Mouse (Mus musculus): ENCODE data around the gene Ddx24. TPM values are rescaled to one million over a fixed set of nuclear protein-coding genes. Genes with fewer than 3 reads are reported as not detected.
"Not testable (repeated sequence)": the region's sequence is repeated elsewhere in the genome, so short reads cannot be mapped to it uniquely, and the experiment has no call there.

Gene Ddx24
- 129 and 149 TPM in 2 replicates for total RNA-seq (2017)

DNA sequence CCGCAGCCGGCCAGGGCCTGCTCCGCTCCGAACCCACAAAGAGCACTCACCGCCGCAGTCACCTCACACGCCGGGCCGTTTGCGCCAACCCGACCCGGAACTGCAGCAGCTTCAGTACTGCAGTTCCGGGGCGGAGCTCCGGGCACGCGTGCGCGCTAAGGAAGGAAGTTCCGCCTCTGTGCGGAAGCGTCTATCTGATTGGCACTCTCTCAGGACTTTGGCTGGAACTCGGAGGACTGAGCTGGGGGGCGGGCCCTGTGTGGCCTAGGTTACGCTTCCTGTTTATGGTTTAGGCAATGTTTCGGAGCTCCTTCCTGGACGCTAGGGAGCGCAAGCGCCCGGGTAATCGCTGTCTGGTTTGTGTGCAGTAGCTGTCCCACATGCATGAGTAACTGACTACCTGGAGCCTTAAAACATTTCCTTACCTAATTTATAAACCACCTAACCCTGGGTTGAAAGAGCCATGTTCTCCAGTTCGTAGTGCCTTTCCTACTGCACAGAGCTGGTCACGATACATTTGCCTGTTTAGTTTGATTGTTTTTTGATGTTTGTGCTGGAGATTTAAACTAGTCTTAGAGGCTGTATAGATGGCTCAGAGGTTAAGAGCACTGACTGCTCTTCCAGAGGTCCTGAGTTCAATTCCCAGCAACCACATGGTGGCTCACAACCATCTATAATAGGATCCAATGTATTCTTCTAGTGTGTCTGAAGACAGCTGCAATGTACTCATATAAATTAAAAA, at the start of gene Ddx24:
TSS of gene Ddx24 (minus strand) at position 102 of the 742 bp plus-strand sequence.
- peak; percentile 100 for ATAC-seq (replicated peaks in 1 of 2; ENCODE audit: insufficient read depth in 1 of 2, low FRiP score in 2 of 2, low TSS enrichment in 1 of 2, low read depth in 1 of 2, poor library complexity in 2 of 2, severe bottlenecking in 2 of 2)

DNA sequence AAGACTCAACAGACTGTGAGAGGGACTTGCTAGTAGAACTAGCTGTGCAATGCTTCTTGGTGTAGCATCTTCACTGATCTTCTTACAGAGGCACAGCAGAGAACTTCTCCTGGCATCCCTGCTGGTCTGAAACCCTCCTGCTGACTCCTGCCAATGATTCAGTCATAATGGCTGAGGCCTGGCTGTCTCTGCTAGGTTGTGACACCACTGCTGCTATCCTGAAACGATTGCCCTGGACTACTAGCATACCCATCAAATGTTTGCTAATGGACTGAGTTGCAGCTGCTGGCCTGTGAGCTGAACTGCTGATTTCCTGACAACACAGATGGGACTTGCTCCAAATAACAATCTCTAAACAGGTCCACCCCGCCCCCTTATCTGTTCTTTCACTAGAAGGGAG, 48.9 kb upstream of the Ddx24 start:
- ATAC-seq (replicated peaks in 1 of 2; ENCODE audit: insufficient read depth in 1 of 2, low FRiP score in 2 of 2, low TSS enrichment in 1 of 2, low read depth in 1 of 2, poor library complexity in 2 of 2, severe bottlenecking in 2 of 2) = no peak

DNA sequence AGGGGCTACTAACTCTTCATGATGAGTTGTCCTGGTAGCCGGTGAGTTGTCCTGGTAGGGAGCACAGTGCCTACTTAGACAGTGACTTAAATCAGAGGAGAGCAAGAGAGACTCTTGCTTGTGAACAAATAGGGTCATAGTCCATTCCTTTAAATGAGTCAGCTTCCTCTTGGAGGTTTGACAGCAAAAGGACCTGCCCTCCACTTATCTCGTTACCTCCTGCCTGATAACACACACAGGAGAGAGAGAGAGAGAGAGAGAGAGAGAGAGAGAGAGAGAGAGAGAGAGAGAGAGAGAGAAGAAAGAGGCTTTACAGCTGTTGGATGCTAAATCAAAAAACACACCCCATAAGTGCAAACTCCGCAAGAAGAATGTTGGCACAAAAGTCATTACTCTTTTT, 31.5 kb upstream of the Ddx24 start, which contains the start of gene Ifi27l2b:
TSS of gene Ifi27l2b (minus strand) at position 84 of the 400 bp plus-strand sequence.
- ATAC-seq (replicated peaks in 1 of 2; ENCODE audit: insufficient read depth in 1 of 2, low FRiP score in 2 of 2, low TSS enrichment in 1 of 2, low read depth in 1 of 2, poor library complexity in 2 of 2, severe bottlenecking in 2 of 2) = no peak

DNA sequence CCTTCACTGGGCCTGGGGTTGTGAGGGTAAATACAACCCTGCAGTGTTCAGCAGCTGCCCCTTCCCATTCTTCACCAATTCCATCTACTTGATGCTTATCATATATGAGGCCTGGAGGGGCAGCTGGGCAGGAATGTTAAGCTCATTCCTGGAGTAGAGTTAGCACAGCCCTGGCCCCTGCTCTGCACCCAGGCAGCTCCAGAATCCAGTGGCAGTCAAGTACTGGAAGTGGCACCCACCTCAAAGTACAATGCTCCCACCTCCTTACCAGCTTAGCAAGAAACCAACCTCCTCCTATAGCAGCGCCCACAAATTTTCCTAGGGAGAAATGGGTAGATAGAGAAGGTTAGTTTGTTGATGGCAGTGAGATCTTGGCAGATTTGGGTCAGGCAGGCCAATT, 31.1 kb upstream of the Ddx24 start:
- not testable (repeated sequence) for ATAC-seq (replicated peaks in 1 of 2; ENCODE audit: insufficient read depth in 1 of 2, low FRiP score in 2 of 2, low TSS enrichment in 1 of 2, low read depth in 1 of 2, poor library complexity in 2 of 2, severe bottlenecking in 2 of 2)

DNA sequence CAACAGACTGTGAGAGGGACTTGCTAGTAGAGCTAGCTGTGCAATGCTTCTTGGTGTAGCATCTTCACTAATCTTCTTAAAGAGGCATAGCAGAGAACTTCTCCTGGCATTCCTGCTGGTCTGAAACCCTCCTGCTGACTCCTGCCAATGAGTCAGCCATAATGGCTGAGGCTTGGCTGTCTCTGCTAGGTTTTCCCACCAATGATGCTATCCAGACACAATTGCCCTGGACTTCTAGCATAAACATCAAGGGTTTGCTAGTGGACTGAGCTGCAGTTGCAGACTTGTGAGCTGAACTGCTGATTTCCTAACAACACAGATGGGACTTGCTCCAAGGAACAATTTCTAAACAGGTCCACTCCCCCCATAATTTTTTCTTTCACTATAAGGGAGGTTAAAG, 27.7 kb upstream of the Ddx24 start:
- ATAC-seq (replicated peaks in 1 of 2; ENCODE audit: insufficient read depth in 1 of 2, low FRiP score in 2 of 2, low TSS enrichment in 1 of 2, low read depth in 1 of 2, poor library complexity in 2 of 2, severe bottlenecking in 2 of 2) = no peak

DNA sequence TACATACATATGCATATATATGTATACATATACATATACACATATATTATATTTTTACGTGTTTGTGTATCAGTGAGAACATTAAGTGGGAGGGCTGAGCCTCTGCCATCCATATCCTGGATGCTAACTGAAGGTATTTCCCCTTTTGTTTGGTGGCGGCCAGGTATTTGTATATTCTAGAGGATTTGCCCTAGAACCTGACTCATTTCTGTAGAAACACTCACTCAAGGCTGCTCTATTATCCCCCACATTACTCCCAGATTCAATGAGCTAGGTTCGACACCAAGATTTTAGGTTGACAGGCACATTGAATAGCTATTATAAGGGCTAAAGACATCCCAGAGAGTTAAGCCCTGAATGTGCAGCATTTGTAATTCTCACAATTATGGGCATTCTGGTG, 19.4 kb upstream of the Ddx24 start:
- no peak for ATAC-seq (replicated peaks in 1 of 2; ENCODE audit: insufficient read depth in 1 of 2, low FRiP score in 2 of 2, low TSS enrichment in 1 of 2, low read depth in 1 of 2, poor library complexity in 2 of 2, severe bottlenecking in 2 of 2)

DNA sequence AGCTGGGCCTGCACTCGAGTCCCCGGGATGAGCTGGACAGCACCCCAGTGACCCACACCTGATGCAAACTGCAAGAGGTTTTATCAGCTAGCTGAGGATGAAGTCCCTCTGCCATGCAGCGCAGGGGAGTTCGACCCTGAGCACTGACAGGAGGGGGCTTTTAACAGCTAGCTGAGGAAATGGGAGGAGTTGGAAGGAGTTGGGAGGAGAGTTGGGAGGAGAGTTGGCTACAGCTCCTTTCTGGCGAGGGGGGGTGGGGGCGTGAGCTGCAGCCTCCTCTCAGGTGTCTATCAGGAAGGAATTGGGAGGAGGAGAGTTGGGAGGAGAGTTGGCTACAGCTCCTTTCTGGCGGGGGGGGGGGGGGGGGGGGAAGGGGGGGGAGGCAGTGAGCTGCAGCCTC, 18.6 kb upstream of the Ddx24 start:
- not testable (repeated sequence) for ATAC-seq (replicated peaks in 1 of 2; ENCODE audit: insufficient read depth in 1 of 2, low FRiP score in 2 of 2, low TSS enrichment in 1 of 2, low read depth in 1 of 2, poor library complexity in 2 of 2, severe bottlenecking in 2 of 2)

DNA sequence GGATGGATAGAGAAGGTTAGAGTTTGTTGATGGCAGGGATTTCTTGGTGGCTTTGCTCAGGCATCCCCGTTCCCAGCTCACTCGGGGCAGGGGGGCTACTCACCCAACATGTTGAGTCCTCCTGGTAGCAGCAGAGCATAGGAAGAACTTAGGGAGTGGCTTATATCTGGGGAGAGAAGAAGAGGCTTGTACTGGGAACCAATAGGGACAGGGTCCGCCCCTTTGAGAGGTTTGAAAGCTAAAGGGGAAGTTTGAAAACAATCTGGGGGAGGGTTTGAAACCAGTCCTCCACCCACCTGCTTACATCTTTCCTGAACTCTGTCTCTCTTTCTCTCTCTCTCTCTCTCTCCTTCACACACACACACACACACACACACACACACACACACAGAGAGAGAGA, 17.9 kb upstream of the Ddx24 start, which contains the start of gene Ifi27l2a:
TSS of gene Ifi27l2a (minus strand) at position 157 of the 400 bp plus-strand sequence.
- peak; percentile 79 to 84 for ATAC-seq (replicated peaks in 1 of 2; ENCODE audit: insufficient read depth in 1 of 2, low FRiP score in 2 of 2, low TSS enrichment in 1 of 2, low read depth in 1 of 2, poor library complexity in 2 of 2, severe bottlenecking in 2 of 2)

DNA sequence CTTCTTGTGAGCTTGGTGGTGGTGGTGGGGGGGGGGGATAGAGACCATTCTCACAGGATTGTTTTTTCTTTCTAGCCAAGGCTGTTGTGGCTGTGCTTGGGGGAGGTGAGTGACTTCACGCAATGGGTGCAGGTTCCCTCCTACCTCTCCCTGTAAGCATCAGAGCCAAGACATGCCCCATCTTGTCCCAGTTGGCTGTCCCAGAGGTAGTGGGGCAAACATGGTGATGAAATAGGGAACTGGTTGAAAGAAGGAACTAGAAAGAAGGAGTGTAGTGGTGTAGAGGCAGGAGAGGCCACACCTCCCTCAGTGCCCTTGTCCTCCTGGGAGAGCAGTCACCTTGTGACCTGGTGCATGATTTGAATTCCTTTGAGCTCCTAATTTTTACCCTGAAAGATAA, 12.0 kb upstream of the Ddx24 start:
- no peak for ATAC-seq (replicated peaks in 1 of 2; ENCODE audit: insufficient read depth in 1 of 2, low FRiP score in 2 of 2, low TSS enrichment in 1 of 2, low read depth in 1 of 2, poor library complexity in 2 of 2, severe bottlenecking in 2 of 2)

DNA sequence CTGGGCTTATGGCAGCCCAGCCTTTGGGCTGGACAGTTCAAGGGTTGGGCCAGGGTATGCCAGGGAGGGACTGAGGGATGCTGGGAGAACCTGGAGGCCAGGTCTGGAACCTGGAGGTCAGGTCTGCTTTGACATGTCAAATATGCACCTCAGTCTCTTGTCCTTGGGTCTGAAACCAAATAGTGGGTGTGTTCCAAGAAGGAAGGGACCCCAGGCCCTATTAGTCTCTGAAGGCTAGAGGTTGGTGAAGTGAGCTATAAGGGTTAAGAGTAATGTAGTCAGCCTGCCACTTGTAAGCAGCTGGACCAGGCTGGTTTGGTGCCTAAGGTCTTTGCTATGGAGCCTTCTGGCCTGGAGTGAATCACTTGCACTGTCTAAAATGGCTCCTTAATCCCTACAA, 9.2 kb upstream of the Ddx24 start:
- no peak for ATAC-seq (replicated peaks in 1 of 2; ENCODE audit: insufficient read depth in 1 of 2, low FRiP score in 2 of 2, low TSS enrichment in 1 of 2, low read depth in 1 of 2, poor library complexity in 2 of 2, severe bottlenecking in 2 of 2)

DNA sequence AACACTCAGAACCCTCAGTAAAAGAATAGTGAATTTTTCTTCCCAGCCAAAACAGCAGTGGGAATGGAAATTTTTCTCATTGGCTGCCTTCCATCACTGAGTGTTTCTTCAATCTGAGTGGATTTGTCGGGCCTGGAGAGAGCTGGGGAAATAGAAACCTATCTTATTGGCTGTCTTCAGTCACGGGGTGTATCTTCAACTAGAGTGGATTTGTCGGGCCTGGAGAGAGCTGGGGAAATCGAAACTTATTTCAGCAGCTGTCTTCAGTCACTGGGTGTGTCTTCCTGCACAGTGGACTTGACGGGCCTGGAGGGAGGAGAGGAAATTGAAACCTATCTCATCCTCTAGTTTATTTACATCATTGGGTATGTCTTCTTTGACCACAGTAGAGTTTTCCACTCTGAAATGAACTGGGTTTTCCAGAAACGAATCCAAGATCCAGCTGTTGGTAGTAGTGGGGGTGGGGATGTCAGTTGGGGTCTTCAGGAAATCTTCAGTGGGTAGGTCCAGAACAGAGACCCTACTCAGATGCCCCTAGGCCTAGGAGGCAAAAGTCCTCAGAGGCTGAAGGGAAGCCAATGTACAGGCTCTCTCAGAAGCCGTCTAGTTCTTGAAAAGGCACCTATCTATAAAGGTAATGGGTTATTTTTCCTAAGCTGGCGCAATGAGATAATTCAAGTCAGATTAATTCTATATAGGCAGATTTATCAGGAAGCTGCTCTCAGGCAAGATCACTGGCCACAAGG, 8.5 kb upstream of the Ddx24 start, which contains the start of gene Ifi27:
TSS of gene Ifi27 (plus strand) at position 226 of the 746 bp plus-strand sequence.
- ATAC-seq (replicated peaks in 1 of 2; ENCODE audit: insufficient read depth in 1 of 2, low FRiP score in 2 of 2, low TSS enrichment in 1 of 2, low read depth in 1 of 2, poor library complexity in 2 of 2, severe bottlenecking in 2 of 2) = peak; percentile 92 to 95

DNA sequence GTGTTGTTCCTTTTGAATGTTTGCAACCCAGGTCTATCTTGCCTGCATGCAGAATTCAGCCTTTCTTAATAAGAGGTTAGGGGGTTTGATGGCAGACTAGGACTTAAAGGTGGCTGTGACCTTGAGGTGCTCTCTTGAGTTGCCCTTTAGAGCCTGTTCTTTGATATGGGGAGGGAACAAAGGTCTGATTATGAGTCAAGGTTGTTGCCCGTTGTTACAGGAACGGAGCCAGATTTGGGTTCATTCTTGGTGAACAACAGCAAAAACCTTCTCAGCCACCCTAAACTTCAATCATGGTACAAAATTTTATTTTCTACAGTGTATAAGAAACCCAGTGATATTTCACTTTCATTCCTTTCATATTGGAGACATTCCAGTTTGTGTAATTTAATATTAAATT, 7.8 kb upstream of the Ddx24 start:
- ATAC-seq (replicated peaks in 1 of 2; ENCODE audit: insufficient read depth in 1 of 2, low FRiP score in 2 of 2, low TSS enrichment in 1 of 2, low read depth in 1 of 2, poor library complexity in 2 of 2, severe bottlenecking in 2 of 2) = no peak

DNA sequence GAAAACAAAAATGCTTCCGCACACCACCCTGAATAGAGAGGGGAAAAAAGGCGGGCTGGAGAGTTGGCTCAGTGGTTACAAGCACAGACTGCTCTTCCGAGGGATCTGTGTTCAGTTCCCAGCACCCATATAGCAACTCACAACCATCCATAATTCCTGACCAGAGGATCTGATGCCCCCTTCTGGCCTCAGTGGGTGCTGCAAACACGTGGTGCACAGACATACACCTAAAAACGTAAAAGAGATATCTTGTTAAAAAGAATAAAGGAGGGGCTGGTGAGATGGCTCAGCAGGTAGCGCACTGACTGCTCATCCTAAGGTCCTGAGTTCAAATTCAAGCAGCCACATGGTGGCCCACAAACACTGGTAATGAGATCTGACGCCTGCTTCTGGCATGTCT, 1.1 kb upstream of the Ddx24 start:
- no peak for ATAC-seq (replicated peaks in 1 of 2; ENCODE audit: insufficient read depth in 1 of 2, low FRiP score in 2 of 2, low TSS enrichment in 1 of 2, low read depth in 1 of 2, poor library complexity in 2 of 2, severe bottlenecking in 2 of 2)

DNA sequence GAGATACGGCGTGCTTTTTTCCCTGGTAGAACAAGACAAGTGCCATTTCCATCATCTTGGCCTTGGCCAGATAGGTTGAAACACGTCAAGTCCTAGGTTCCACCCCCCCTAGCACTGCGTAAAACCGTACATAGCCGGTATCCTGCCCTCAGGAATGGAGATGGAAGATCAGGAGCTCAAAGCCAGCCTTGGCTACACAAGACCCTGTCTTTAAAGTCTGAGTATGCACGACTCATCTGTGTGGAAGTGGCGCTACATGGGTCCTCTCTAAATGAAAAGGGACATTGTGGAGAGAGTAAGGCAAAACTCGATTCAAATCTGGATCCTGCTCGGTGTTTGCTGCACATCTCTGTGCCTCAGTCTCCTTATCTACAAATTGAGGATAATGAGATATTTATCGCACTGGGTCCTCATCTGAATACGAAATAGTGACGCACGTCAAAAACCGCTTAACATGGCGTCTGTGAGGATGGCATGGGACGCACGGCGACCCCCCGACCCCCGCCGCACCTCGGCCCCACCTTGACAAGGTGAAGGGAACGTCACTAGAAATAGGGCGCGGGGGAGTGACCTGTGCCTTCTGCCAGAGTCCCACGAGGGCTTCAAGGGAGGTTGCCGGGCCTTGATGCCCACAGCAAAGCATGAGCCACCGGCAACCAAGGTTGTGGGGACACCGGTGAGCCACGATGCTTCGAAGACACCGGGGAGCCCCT, 458 bp downstream of the Ddx24 start:
- ATAC-seq (replicated peaks in 1 of 2; ENCODE audit: insufficient read depth in 1 of 2, low FRiP score in 2 of 2, low TSS enrichment in 1 of 2, low read depth in 1 of 2, poor library complexity in 2 of 2, severe bottlenecking in 2 of 2) = peak in 1 of 2 experiments; percentile 18; a peak in 2 of 4 replicates

DNA sequence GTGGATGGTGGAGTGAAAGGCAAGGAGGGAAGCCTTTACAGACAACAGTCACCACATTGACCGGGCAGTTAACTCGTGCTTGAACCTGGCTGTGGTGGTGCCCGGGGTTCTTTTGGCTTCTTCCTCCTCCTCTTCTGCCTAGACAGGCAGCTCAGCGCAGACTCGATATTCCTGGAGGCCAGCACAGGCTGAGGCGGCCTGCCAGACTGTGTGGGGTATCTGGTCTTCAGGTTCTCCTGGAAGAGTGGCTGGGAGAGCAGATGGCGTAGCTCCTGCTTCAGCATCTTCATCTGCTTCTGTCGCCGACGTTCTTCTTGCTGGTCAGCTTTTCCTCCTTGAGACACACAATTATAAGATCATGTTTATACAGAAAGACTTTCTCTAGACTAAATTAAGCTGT, 17.5 kb downstream of the Ddx24 start:
- ATAC-seq (replicated peaks in 1 of 2; ENCODE audit: insufficient read depth in 1 of 2, low FRiP score in 2 of 2, low TSS enrichment in 1 of 2, low read depth in 1 of 2, poor library complexity in 2 of 2, severe bottlenecking in 2 of 2) = no peak

DNA sequence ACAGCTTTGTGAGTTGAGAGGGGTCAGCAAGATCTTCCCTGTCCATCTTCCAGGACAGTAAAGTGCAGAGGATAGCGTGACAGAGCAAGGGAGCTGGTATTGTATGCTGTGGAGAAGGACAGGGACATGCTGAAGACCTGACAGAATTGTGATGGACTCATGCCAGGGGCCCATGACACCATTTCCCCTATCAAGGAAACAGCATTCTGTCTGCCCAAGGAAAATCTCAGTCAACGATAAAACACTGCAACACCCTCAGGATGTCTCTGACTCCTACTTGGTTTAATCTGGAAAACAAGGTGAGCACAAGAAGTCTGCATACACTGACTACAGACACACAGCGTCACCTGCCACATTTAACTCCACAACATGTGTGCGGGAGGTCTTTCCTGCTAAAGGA, 17.9 kb downstream of the Ddx24 start, which contains the start of gene 9330161L09Rik:
TSS of gene 9330161L09Rik (minus strand) at position 101 of the 400 bp plus-strand sequence.
- ATAC-seq (replicated peaks in 1 of 2; ENCODE audit: insufficient read depth in 1 of 2, low FRiP score in 2 of 2, low TSS enrichment in 1 of 2, low read depth in 1 of 2, poor library complexity in 2 of 2, severe bottlenecking in 2 of 2) = no peak

DNA sequence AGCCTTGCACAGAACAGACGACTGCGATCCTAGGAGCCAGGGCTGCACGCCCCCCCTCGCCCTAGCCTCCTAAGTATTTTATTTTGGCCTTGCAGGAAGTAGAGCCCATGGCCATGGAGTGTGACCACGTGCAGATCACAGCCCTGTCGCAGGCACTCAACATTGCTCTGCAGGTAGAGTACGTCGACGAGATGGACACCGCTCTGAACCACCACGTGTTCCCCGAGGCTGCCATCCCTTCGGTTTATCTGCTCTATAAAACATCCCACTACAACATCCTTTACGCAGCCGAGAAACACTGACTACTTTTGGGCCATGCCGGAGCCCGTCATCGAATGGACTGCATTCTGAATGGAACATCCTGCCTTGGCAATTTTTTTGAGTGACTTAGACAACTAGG, 21.5 kb downstream of the Ddx24 start:
- ATAC-seq (replicated peaks in 1 of 2; ENCODE audit: insufficient read depth in 1 of 2, low FRiP score in 2 of 2, low TSS enrichment in 1 of 2, low read depth in 1 of 2, poor library complexity in 2 of 2, severe bottlenecking in 2 of 2) = no peak

DNA sequence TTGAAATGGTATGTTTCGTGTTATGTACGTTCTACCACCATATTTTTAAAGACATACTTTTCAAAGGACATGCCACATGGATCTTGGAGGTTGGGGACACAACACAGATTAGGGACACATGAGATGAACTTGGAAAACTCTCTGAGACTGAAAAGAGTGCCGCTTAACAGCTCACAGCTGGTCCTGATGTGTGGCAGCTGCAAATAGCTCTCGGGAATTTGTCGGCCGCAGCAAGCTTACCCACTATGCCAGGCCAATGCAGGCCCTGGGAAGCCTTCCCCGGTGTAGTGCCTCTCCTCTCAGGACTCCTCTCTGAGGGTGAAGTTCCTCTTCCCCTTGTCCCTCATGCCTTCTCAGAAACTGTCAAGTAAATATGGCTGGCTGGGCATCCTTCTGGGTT, 28.9 kb downstream of the Ddx24 start:
- no peak for ATAC-seq (replicated peaks in 1 of 2; ENCODE audit: insufficient read depth in 1 of 2, low FRiP score in 2 of 2, low TSS enrichment in 1 of 2, low read depth in 1 of 2, poor library complexity in 2 of 2, severe bottlenecking in 2 of 2)

Data from hematopoietic stem cell, adult 5-6 weeks (primary cell).